Mouse (Mus musculus): ENCODE measurements around the gene Vav3.

- no peak for TF ChIP-seq CTCF (IDR thresholded peaks at IDR 0.05; ENCODE audit: control insufficient read depth, insufficient read depth, insufficient replicate concordance, low read depth, low read length)
- no peak for TF ChIP-seq POLR2A (IDR thresholded peaks at IDR 0.05; ENCODE audit: control insufficient read depth, low read depth, low read length)
These were observed 156.0 kb downstream of the Vav3 start for GRCm38 (mm10) chr3:109496461-109496860.

Data from testis, adult 2 months (tissue).